Mouse (Mus musculus): ENCODE results near the gene Tmem263. TPM values are rescaled to one million over a fixed set of nuclear protein-coding genes. Genes with fewer than 3 reads are reported as not detected.

Tmem263 gene
- polyA plus RNA-seq, 1 experiment from 2014 or later: 75.0 TPM

DNA sequence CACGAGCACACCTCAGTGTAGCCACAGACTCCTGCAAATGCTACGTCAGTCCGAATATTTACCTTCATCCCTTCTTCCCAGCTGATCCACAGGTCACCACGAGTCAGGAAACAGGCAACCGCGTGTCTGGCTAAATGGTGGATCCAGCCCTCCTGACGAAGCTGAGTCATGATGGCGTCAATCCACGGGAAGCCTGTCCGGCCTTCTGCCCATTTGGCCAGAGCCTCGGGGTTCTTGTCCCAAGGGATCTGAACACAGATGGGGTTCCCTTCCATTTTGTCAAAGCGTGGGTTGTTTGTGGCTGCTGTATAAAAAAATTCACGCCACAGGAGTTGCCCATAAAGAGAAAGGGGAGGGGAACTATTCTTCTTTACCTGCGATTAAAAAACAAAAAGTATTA lies 43.9 kb downstream of the Tmem263 start:
- Histone ChIP-seq H3K9me3 (replicated peaks) (no peaks in the 10 kb centered on the region), H3K27me3 (no peaks in the 10 kb centered on the region), H3K4me3 (no peak overlapping the region), H3K9ac (no peak overlapping the region), H3K36me3 (peaks cover 45% of the 10 kb centered on the region), H3K27ac (no peak overlapping the region), H3K4me1 (no peaks in the 10 kb centered on the region), H3K4me2 (replicated peaks) (no peak overlapping the region)
- ATAC-seq (ENCODE audit: low FRiP score): no peak
- WGBS: 86% methylated on average over 14 of the region's 14 CpGs

DNA sequence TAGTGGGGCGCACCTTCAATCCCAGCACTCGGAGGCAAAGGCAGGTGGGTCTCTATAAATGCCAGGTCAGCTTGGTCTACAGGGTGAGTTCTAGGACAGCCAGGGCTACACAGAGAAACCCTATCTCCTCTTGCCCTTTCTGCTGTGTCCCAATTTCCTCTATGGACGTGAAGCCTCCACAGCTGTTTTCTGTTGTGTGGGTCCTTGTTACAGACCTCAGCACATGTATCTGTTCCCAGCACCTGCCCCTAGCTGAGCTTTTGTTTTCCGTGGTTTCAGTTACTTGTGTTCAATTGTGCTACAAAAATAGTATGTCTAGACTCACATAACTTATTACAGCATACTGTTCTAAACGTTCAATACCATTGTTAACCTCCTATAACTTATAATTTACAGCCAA lies 46.8 kb downstream of the Tmem263 start:
- no peak for ATAC-seq (ENCODE audit: low FRiP score)

DNA sequence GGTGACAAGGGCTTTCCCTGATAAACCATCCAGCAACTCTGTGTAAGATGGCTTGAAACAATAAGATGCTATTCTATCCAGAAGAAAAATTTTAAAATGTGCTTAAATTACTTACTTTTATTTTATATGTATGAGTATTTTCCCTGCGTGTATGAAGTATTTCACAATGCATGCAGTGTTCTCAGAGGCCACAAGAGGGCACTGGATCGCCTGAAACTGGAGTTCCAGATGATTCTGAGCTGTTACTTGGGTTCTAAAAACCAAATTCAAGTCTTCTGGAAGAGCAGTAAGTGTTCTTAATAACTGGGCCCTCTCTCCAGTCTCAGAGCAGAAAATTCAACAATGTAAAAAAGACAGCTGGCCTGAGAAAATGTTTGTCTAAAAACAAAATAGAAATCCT lies 51.8 kb downstream of the Tmem263 start:
- Histone ChIP-seq H3K36me3 (peaks cover 5% of the 10 kb centered on the region), H3K9me3 (replicated peaks) (no peaks in the 10 kb centered on the region), H3K4me2 (replicated peaks) (no peak overlapping the region), H3K9ac (no peak overlapping the region), H3K4me1 (no peaks in the 10 kb centered on the region), H3K27ac (no peak overlapping the region), H3K4me3 (no peak overlapping the region), H3K27me3 (no peaks in the 10 kb centered on the region)
- no peak for ATAC-seq (ENCODE audit: low FRiP score)
- WGBS: 18% methylated on average over 2 of the region's 2 CpGs

More for the DNA sequence above, 46.8 kb downstream of the Tmem263 start:
- Histone ChIP-seq H3K4me3 (no peak overlapping the region), H3K9ac (no peak overlapping the region), H3K27ac (no peak overlapping the region), H3K4me2 (replicated peaks) (no peak overlapping the region), H3K27me3 (no peaks in the 10 kb centered on the region), H3K36me3 (peaks cover 28% of the 10 kb centered on the region), H3K9me3 (replicated peaks) (no peaks in the 10 kb centered on the region), H3K4me1 (no peaks in the 10 kb centered on the region)
- WGBS: 85% methylated on average over 5 of the region's 5 CpGs

DNA sequence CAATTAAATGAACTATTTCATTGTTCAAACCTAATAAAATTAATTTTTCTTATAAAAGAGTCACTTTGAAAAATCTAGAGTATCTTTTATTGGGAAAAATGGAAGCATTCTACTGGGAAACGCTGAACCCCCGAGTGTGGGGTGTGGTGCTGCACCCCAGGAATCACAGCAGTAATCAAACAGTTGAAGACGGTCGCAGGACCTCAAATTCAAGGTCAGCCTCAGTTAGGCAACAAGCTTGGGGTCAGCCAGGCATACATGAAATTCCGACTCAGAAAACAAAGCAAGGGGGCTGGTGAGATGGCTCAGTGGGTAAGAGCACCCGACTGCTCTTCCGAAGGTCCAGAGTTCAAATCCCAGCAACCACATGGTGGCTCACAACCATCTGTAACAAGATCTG lies 55.0 kb downstream of the Tmem263 start:
- Histone ChIP-seq H3K4me2 (replicated peaks) (no peak overlapping the region), H3K4me3 (no peak overlapping the region), H3K9me3 (replicated peaks) (no peaks in the 10 kb centered on the region), H3K9ac (no peak overlapping the region), H3K4me1 (no peaks in the 10 kb centered on the region), H3K27ac (no peak overlapping the region), H3K27me3 (no peaks in the 10 kb centered on the region), H3K36me3 (no peaks in the 10 kb centered on the region)
- ATAC-seq (ENCODE audit: low FRiP score): no peak
- 92% methylated on average over 7 of the region's 7 CpGs for WGBS

DNA sequence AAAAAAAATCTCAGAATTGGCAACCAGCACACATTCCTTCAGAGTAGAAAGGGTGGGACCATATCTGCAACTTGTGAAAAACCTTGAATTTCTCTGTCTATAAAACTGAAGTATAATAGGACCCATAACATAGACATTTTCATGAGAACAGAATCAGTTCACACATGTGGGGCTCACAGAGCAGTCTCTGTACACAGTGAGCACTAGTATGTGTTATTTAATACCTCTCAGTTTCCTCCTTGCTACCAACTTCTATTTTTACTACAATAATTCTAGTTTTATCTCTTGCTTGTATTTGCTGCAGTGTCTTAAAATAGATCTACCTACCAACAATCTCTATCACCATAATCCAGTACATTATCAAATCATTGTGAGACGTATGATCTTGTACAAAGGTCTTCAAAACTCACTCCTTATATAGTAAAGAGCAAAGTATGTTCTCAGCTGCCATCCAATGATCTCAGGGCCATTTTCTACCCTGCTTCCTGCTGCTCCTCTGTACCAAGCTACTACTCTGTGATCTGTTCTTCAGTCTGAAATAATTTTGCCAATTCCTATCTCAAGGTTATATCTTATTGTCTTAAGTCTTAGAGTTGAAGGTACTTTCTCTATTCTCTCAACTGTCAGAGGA lies 57.7 kb downstream of the Tmem263 start:
- no peak for ATAC-seq (ENCODE audit: low FRiP score)
- 84% methylated on average over 1 of the region's 1 CpGs for WGBS
- H3K4me1 ChIP-seq: no peaks in the 10 kb centered on the region

DNA sequence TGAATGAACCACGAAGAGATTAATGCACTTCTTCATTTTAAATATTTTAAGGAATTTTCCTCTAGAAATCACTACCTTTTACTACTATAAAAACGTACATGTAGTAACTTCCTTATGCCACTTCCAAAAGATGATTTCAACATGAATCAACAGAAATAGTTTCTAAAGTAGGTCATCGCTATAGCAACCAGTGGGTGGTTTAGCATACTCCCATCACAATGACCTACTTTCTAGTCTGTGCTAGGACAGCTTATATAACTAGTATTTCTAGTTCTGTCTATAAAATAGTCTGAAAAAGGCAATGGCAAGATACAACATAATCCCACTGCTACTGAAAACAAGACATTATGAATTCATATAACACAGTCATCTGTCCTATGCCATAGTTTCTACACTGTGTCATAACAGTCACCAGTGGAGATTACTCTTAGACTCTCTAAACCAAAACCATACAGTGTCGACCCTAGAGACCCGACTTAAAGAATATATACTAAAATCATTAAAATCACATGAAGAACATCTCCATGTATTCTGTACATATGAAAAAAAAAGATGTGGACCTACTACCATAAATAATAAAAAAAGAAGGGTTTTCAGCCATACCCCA lies 59.4 kb downstream of the Tmem263 start:
- no peak overlapping the region for H3K27ac ChIP-seq
- no peaks in the 10 kb centered on the region for H3K4me1 ChIP-seq
- H3K4me3 ChIP-seq: no peak overlapping the region
- H3K9me3 ChIP-seq (replicated peaks): no peaks in the 10 kb centered on the region
- no peak overlapping the region for H3K4me2 ChIP-seq (replicated peaks)
- no peaks in the 10 kb centered on the region for H3K36me3 ChIP-seq
- no peak overlapping the region for H3K9ac ChIP-seq
- 81% methylated on average over 5 of the region's 5 CpGs for WGBS
- no peaks in the 10 kb centered on the region for H3K27me3 ChIP-seq
- no peak for ATAC-seq (ENCODE audit: low FRiP score)

More for the DNA sequence above, 57.7 kb downstream of the Tmem263 start:
- H3K27me3 ChIP-seq: no peaks in the 10 kb centered on the region
- no peak overlapping the region for H3K4me3 ChIP-seq
- H3K36me3 ChIP-seq: no peaks in the 10 kb centered on the region
- H3K9ac ChIP-seq: no peak overlapping the region
- no peaks in the 10 kb centered on the region for H3K9me3 ChIP-seq (replicated peaks)
- H3K27ac ChIP-seq: no peak overlapping the region
- no peak overlapping the region for H3K4me2 ChIP-seq (replicated peaks)

DNA sequence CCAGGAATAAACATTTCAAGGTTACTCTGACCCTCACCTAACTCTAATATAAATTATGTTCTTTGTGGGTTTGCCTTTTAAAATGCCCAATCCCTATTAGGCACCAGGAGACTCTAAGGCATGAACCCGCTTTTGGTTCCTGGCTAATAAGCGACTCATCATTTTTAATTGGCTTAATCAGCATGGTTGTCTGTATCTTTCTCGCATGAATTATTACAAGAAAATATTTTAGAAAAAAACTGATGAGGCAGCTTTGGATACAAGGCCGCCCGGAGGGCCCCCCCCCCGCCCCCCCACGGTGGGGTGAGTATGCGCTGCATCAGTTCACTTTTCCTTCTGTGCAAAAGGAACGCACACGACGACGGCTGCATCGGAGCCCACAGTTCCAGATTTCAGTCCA lies 62.4 kb downstream of the Tmem263 start:
- no peak overlapping the region for H3K4me2 ChIP-seq (replicated peaks)
- no peak for ATAC-seq (ENCODE audit: low FRiP score)
- H3K9ac ChIP-seq: no peak overlapping the region
- no peaks in the 10 kb centered on the region for H3K36me3 ChIP-seq
- H3K27me3 ChIP-seq: no peaks in the 10 kb centered on the region
- no peaks in the 10 kb centered on the region for H3K4me1 ChIP-seq
- H3K4me3 ChIP-seq: no peak overlapping the region
- 93% methylated on average over 13 of the region's 13 CpGs for WGBS
- H3K9me3 ChIP-seq (replicated peaks): no peaks in the 10 kb centered on the region
- no peak overlapping the region for H3K27ac ChIP-seq

DNA sequence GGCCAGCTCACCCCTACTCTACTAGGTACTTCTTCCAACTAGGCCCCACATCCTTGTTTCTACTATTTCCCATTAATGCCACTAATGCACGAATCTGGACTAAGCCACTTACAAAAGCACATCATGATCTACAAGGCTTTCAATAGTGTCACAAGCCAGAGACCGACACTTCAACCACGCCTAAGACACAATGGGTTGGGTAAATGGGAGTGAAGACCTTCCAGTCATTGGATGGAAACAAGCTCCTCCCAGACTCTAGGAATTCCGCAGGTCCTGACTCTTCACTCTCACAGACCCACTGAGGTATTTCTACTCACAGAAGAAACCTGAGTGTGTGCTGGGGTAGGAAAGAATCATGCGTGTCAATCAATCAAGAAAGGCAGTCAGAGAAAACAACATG lies 62.9 kb downstream of the Tmem263 start:
- Histone ChIP-seq H3K27ac (no peak overlapping the region), H3K9me3 (replicated peaks) (no peaks in the 10 kb centered on the region), H3K36me3 (no peaks in the 10 kb centered on the region), H3K4me2 (replicated peaks) (no peak overlapping the region), H3K4me1 (no peaks in the 10 kb centered on the region), H3K4me3 (no peak overlapping the region), H3K9ac (no peak overlapping the region), H3K27me3 (no peaks in the 10 kb centered on the region)
- 78% methylated on average over 5 of the region's 5 CpGs for WGBS
- ATAC-seq (ENCODE audit: low FRiP score): no peak

Other genes starting within 250 kb of the Tmem263 start
- 42.4 and 44.9 TPM in 2 replicates for gene Ric8b, start 185.0 kb upstream of the Tmem263 start, polyA plus RNA-seq (2016; fragmentation: Nextera tagmentation; extraction: Ambion mirVana)
- gene Fhl4, start 132 bp upstream of the Tmem263 start, polyA plus RNA-seq (2016; fragmentation: Nextera tagmentation; extraction: Ambion mirVana): 1.2 and 1.9 TPM in 2 replicates
- 30.8 and 34.6 TPM in 2 replicates for gene Mterf2, start 25.4 kb downstream of the Tmem263 start, polyA plus RNA-seq (2016; fragmentation: Nextera tagmentation; extraction: Ambion mirVana)
- gene Cry1, start 82.4 kb downstream of the Tmem263 start, polyA plus RNA-seq (2016; fragmentation: Nextera tagmentation; extraction: Ambion mirVana): 37.5 and 37.8 TPM in 2 replicates

Measured in hindbrain, embryonic 12.5 days (tissue).